Mouse (Mus musculus): ENCODE measurements around the gene Kremen1.

- TF ChIP-seq CTCF (IDR thresholded peaks at IDR 0.05; ENCODE audit: low read depth, low read length) (no peak), POLR2A (IDR thresholded peaks at IDR 0.05; ENCODE audit: insufficient read depth, low read length) (no peak), EP300 (IDR thresholded peaks at IDR 0.05; ENCODE audit: insufficient read depth, low read depth, low read length) (no peak)
These were observed 28.6 kb upstream of the Kremen1 start for GRCm38 (mm10) chr11:5289826-5290580.

Data from ES-Bruce4 (cell line).